Mouse (Mus musculus): ENCODE measurements around the gene Auts2. TPM values are rescaled to one million over a fixed set of nuclear protein-coding genes. Genes with fewer than 3 reads are reported as not detected.

The Auts2 gene
- polyA plus RNA-seq, 1 experiment from 2014 or later: 53.4 TPM

GRCm38 (mm10) chr5:132324246-132324883 is 218.8 kb downstream of the Auts2 start:
- Histone ChIP-seq H3K4me1 (ENCODE audit: control insufficient read depth, insufficient read depth, low read length) (peaks cover 3% of the 10 kb centered on the region; the same call in 1 of the 2 replicates), H3K27ac (replicated peaks; ENCODE audit: low read depth, low read length) (no peak overlapping the region), H3K9me3 (ENCODE audit: control insufficient read depth, low read length) (no peaks in the 10 kb centered on the region), H3K4me2 (ENCODE audit: low read depth, severe bottlenecking) (no peak overlapping the region), H3K36me3 (ENCODE audit: control insufficient read depth, insufficient read depth, low read length) (no peaks in the 10 kb centered on the region), H3K27me3 (ENCODE audit: control insufficient read depth, insufficient read depth, low read length) (no peaks in the 10 kb centered on the region), H3K4me3 (ENCODE audit: low read depth, low read length) (no peak overlapping the region), H3K9ac (ENCODE audit: low read length) (no peak overlapping the region)
- 68% methylated on average over 6 of the region's 6 CpGs for WGBS
- ATAC-seq (ENCODE audit: insufficient number of reproducible peaks, low FRiP score, low TSS enrichment, low read depth): no peak
- no peak for DNase-seq (ENCODE audit: low spot score)

DNA sequence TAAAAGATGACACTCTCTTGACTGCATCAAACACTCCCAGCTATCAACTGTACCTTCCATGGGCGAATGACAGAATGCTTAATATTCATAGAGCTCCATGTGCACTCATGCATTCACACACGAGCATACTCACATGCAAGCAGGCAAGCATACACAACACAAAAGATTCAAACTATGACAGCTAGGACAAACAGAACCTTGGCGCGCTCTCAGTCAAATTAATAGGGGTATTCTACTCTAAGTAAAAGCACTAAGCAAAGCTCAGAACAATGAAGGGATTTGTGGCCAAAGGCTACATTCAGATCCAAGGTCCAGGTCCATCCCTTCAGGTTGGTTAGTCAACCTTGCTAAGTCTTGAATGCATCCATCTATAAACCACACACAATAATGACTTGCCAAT is 219.5 kb downstream of the Auts2 start:
- no peak overlapping the region for H3K27ac ChIP-seq (replicated peaks; ENCODE audit: low read depth, low read length)
- no peak overlapping the region for H3K4me2 ChIP-seq (ENCODE audit: low read depth, severe bottlenecking)
- H3K9ac ChIP-seq (ENCODE audit: low read length): no peak overlapping the region
- H3K36me3 ChIP-seq (ENCODE audit: control insufficient read depth, insufficient read depth, low read length): no peaks in the 10 kb centered on the region
- no peaks in the 10 kb centered on the region for H3K27me3 ChIP-seq (ENCODE audit: control insufficient read depth, insufficient read depth, low read length)
- no peaks in the 10 kb centered on the region for H3K9me3 ChIP-seq (ENCODE audit: control insufficient read depth, low read length)
- H3K4me3 ChIP-seq (ENCODE audit: low read depth, low read length): no peak overlapping the region
- WGBS: 95% methylated on average over 4 of the region's 4 CpGs
- H3K4me1 ChIP-seq (ENCODE audit: control insufficient read depth, insufficient read depth, low read length): peaks cover 3% of the 10 kb centered on the region; the same call in 1 of the 2 replicates
- DNase-seq (ENCODE audit: low spot score) (no peak), ATAC-seq (ENCODE audit: insufficient number of reproducible peaks, low FRiP score, low TSS enrichment, low read depth) (no peak)

DNA sequence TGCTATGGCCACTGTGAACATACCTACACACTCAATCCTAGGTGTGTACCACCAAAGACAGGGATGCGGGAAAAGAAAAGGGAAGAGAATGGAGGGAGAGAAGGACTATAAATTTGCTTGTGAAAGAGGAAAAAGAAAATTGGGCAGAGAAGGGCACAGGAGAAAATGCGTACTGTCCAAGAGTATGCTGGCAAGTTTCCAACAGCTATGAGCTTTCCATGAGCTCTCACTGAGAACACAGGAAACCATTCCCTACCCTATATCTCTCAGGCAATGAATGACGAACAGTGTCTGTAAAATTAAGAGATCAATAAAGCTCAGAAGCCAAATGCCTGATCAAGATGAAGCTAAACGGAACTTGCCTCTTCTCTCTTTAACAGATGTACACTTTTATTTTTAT is 220.2 kb downstream of the Auts2 start:
- Histone ChIP-seq H3K4me1 (ENCODE audit: control insufficient read depth, insufficient read depth, low read length) (peaks cover 3% of the 10 kb centered on the region; the same call in 1 of the 2 replicates), H3K27ac (replicated peaks; ENCODE audit: low read depth, low read length) (no peak overlapping the region), H3K9ac (ENCODE audit: low read length) (no peak overlapping the region), H3K4me2 (ENCODE audit: low read depth, severe bottlenecking) (no peak overlapping the region), H3K4me3 (ENCODE audit: low read depth, low read length) (no peak overlapping the region), H3K36me3 (ENCODE audit: control insufficient read depth, insufficient read depth, low read length) (no peaks in the 10 kb centered on the region), H3K27me3 (ENCODE audit: control insufficient read depth, insufficient read depth, low read length) (no peaks in the 10 kb centered on the region), H3K9me3 (ENCODE audit: control insufficient read depth, low read length) (no peaks in the 10 kb centered on the region)
- ATAC-seq (ENCODE audit: insufficient number of reproducible peaks, low FRiP score, low TSS enrichment, low read depth) (no peak), DNase-seq (ENCODE audit: low spot score) (no peak)
- 81% methylated on average over 4 of the region's 4 CpGs for WGBS

DNA sequence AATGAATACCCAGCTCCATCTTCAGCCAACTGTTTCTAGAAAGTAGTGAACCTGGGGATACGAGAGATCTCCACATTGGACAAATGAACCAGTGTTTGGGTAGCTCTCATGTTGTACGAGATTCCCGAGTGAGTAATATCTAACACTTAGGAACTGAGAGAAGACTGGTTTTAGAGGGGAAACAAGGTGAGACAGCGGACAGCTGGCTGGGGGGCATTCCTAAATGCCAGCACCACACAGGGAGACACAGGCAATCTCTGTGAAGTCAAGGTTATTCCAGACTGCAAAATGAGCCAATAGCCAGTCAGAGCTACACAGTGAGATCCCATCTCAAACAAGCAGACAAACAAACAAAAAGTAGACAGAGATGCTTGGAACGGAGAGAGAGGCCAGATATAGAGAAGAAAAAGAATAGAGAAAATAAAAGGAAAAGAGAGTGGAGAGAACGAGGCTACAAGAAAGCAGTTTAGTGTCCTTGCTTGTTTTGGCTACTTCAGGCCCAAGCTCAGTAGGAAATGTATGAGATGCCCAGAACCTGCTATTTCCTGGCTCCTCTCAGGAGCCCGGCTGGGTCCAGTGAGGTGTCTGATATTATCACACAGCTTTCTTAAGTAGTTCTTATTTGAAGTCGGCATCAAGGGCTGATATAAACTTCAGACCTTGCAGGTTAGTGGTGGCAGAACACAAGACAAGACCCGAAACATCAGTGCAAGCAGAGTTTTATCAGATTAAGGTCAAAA is 224.9 kb downstream of the Auts2 start:
- ATAC-seq (ENCODE audit: insufficient number of reproducible peaks, low FRiP score, low TSS enrichment, low read depth) (no peak), DNase-seq (ENCODE audit: low spot score) (no peak)
- H3K9ac ChIP-seq (ENCODE audit: low read length): no peak overlapping the region
- no peaks in the 10 kb centered on the region for H3K4me1 ChIP-seq (ENCODE audit: control insufficient read depth, insufficient read depth, low read length)
- H3K27me3 ChIP-seq (ENCODE audit: control insufficient read depth, insufficient read depth, low read length): no peaks in the 10 kb centered on the region
- H3K36me3 ChIP-seq (ENCODE audit: control insufficient read depth, insufficient read depth, low read length): no peaks in the 10 kb centered on the region
- H3K4me3 ChIP-seq (ENCODE audit: low read depth, low read length): no peak overlapping the region
- no peak overlapping the region for H3K27ac ChIP-seq (replicated peaks; ENCODE audit: low read depth, low read length)
- 84% methylated on average over 9 of the region's 9 CpGs for WGBS
- H3K4me2 ChIP-seq (ENCODE audit: low read depth, severe bottlenecking): no peak overlapping the region
- H3K9me3 ChIP-seq (ENCODE audit: control insufficient read depth, low read length): no peaks in the 10 kb centered on the region

DNA sequence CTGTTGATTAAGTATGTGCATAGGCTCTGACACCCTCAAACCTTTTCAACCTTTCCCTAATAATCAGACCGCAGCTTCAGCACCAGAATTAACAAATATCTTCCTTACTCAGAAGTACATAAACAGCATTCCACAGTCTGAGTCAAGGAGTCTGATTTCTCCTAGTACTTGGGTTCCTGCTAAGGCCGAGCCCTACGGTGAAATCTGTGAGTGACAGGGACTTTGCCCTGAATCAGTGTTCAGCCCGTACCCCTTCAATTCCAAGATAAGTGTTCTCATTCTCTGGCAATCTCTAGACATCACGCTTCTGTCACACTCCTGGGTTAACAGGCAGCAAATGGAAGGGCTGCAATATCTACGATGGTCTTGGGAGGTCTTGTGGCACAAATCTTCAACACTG is 226.2 kb downstream of the Auts2 start:
- H3K9ac ChIP-seq (ENCODE audit: low read length): no peak overlapping the region
- ATAC-seq (ENCODE audit: insufficient number of reproducible peaks, low FRiP score, low TSS enrichment, low read depth) (no peak), DNase-seq (ENCODE audit: low spot score) (no peak)
- H3K27me3 ChIP-seq (ENCODE audit: control insufficient read depth, insufficient read depth, low read length): no peaks in the 10 kb centered on the region
- no peak overlapping the region for H3K4me3 ChIP-seq (ENCODE audit: low read depth, low read length)
- H3K4me2 ChIP-seq (ENCODE audit: low read depth, severe bottlenecking): no peak overlapping the region
- H3K36me3 ChIP-seq (ENCODE audit: control insufficient read depth, insufficient read depth, low read length): no peaks in the 10 kb centered on the region
- H3K9me3 ChIP-seq (ENCODE audit: control insufficient read depth, low read length): no peaks in the 10 kb centered on the region
- H3K27ac ChIP-seq (replicated peaks; ENCODE audit: low read depth, low read length): no peak overlapping the region
- WGBS: 83% methylated on average over 6 of the region's 6 CpGs
- no peaks in the 10 kb centered on the region for H3K4me1 ChIP-seq (ENCODE audit: control insufficient read depth, insufficient read depth, low read length)

DNA sequence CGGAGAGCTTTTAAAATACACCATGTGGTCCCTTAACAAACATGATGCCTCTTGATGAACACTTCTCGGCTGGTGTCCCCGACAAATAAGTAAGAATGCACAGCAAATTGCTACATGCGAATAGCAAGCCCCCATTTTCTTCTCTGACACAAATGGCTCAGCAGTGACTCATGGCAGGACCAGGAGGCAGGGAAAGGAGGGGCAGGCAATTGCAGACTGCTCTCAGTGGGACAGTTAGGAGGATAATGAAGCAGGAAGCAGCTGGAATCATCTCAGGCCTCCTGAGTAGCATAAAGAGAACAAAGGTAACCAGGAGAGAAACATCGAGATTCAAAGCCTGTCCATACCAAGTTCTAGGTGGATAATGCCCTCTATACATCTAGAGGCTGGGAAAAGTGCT is 228.8 kb downstream of the Auts2 start:
- Histone ChIP-seq H3K4me3 (ENCODE audit: low read depth, low read length) (no peak overlapping the region), H3K4me1 (ENCODE audit: control insufficient read depth, insufficient read depth, low read length) (no peaks in the 10 kb centered on the region), H3K9me3 (ENCODE audit: control insufficient read depth, low read length) (no peaks in the 10 kb centered on the region), H3K4me2 (ENCODE audit: low read depth, severe bottlenecking) (no peak overlapping the region), H3K27me3 (ENCODE audit: control insufficient read depth, insufficient read depth, low read length) (no peaks in the 10 kb centered on the region), H3K36me3 (ENCODE audit: control insufficient read depth, insufficient read depth, low read length) (no peaks in the 10 kb centered on the region), H3K27ac (replicated peaks; ENCODE audit: low read depth, low read length) (no peak overlapping the region), H3K9ac (ENCODE audit: low read length) (no peak overlapping the region)
- 81% methylated on average over 5 of the region's 5 CpGs for WGBS
- ATAC-seq (ENCODE audit: insufficient number of reproducible peaks, low FRiP score, low TSS enrichment, low read depth): no peak
- no peak for DNase-seq (ENCODE audit: low spot score)

GRCm38 (mm10) chr5:132307000-132307399 is 236.1 kb downstream of the Auts2 start:
- 87% methylated on average over 2 of the region's 2 CpGs for WGBS
- Histone ChIP-seq H3K4me3 (ENCODE audit: low read depth, low read length) (no peak overlapping the region), H3K27ac (replicated peaks; ENCODE audit: low read depth, low read length) (no peak overlapping the region), H3K4me1 (ENCODE audit: control insufficient read depth, insufficient read depth, low read length) (peaks cover 11% of the 10 kb centered on the region; the same call in 1 of the 2 replicates), H3K27me3 (ENCODE audit: control insufficient read depth, insufficient read depth, low read length) (no peaks in the 10 kb centered on the region), H3K4me2 (ENCODE audit: low read depth, severe bottlenecking) (no peak overlapping the region), H3K36me3 (ENCODE audit: control insufficient read depth, insufficient read depth, low read length) (no peaks in the 10 kb centered on the region), H3K9ac (ENCODE audit: low read length) (no peak overlapping the region), H3K9me3 (ENCODE audit: control insufficient read depth, low read length) (no peaks in the 10 kb centered on the region)
- no peak for ATAC-seq (ENCODE audit: insufficient number of reproducible peaks, low FRiP score, low TSS enrichment, low read depth)
- DNase-seq (ENCODE audit: low spot score): no peak

- Histone ChIP-seq H3K4me3 (ENCODE audit: low read depth, low read length) (no peak overlapping the region), H3K9ac (ENCODE audit: low read length) (no peak overlapping the region), H3K36me3 (ENCODE audit: control insufficient read depth, insufficient read depth, low read length) (no peaks in the 10 kb centered on the region), H3K4me2 (ENCODE audit: low read depth, severe bottlenecking) (no peak overlapping the region), H3K9me3 (ENCODE audit: control insufficient read depth, low read length) (no peaks in the 10 kb centered on the region), H3K4me1 (ENCODE audit: control insufficient read depth, insufficient read depth, low read length) (peaks cover 11% of the 10 kb centered on the region; the same call in 1 of the 2 replicates), H3K27ac (replicated peaks; ENCODE audit: low read depth, low read length) (no peak overlapping the region), H3K27me3 (ENCODE audit: control insufficient read depth, insufficient read depth, low read length) (no peaks in the 10 kb centered on the region)
- DNase-seq (ENCODE audit: low spot score) (peak; percentile 27), ATAC-seq (ENCODE audit: insufficient number of reproducible peaks, low FRiP score, low TSS enrichment, low read depth) (no peak)
- 35% methylated on average over 5 of the region's 5 CpGs for WGBS
Observed at GRCm38 (mm10) chr5:132305354-132305934, 237.7 kb downstream of the Auts2 start.

All from limb, embryonic 11.5 days (tissue).